Mouse (Mus musculus) 3T3-L1 (cell line): ENCODE data around the gene Nckap1l.

Source experiments
- DNase-seq: peaks from one replicate; pipeline ENCODE4 v3.0.0-alpha.2; 2015; ENCODE audit warnings: low read depth, low spot score

The Nckap1l gene

GRCm38 (mm10) chr15:103537822-103538213 lies 84.2 kb downstream of the Nckap1l start, which contains the start of gene Ppp1r1a:
TSS of gene Ppp1r1a (minus strand) at chr15:103538003.
- no peak for DNase-seq

- DNase-seq, result no peak
Measured at GRCm38 (mm10) chr15:103539259-103539658, 85.7 kb downstream of the Nckap1l start.

DNA sequence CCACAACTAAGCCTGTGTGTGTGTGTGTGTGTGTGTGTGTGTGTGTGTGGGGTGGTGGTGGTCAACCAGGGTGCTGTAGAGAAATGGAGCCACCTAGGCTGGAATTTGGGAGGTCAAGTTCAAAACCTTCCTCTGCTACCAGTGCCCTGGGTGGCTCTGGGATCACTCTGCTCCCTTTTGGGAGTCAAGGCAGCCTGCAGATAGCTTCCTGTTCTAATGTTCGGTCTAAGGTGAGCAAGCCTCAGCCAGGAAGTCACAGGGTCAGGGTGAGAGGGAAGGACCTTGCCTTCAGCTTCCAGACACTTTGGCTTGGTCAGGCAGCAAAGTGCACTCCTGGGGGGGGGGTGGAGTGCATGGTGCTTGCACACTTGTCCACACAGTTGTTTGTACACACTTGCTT lies 87.1 kb downstream of the Nckap1l start:
- DNase-seq, result no peak

DNA sequence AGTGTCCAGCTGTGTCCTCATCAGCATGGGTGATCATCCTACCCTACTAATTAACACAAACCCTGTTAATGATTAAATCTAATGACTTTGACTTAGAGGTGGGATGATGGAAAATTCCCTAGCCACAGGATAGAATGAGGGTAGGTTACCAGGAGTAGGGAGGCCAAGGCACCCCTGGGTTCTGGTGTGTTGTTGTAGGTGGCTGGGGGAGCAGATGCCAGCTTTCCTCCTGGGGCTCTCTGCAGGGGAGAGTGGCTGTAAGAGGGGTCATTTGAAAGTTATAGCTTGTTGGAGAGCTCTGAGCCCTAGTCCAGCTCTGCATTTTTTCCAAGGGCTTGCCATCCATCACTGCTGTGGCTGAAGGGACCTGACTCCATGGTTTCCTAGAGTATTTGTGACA lies 88.9 kb downstream of the Nckap1l start:
- DNase-seq, result no peak

DNA sequence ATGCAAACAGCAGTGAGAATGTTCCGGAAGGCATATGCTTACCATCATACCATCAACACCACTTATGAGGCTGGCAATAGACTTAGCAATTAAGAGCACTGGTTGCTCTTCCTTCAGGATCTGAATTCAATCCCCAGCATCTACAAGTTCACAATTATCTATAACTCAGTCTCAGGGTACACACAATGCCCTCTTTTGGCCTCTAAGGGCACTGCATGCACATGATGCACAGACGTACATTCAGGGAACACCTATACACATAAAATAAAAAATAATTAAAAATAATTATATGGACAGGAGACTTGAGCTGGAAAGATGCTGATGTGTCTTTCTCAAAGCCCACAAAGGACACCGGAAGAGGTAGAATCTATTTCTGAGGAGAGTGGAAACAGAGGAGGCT lies 94.4 kb downstream of the Nckap1l start:
- DNase-seq, result peak; percentile 12
